Mouse (Mus musculus) neural tube, embryonic 13.5 days (tissue): ENCODE results near the gene Lrg1. TPM values are rescaled to one million over a fixed set of nuclear protein-coding genes. Genes with fewer than 3 reads are reported as not detected.

Experiments used
- ATAC-seq: fragments of 200-750 bp; cut with Nextera tagmentation; 2 replicates; pipeline ENCODE4 v1.8.0; 2017; ENCODE audit warnings: low read depth, mild to moderate bottlenecking, moderate TSS enrichment, moderate library complexity
- H3K27ac ChIP-seq: fragments of 300-500 bp; sonication (generic); replicated peaks from 2 replicates; pipeline ENCODE4 v1.5.1; 2015; ENCODE audit warnings: moderate library complexity, mild to moderate bottlenecking, inconsistent platforms
- H3K27me3 ChIP-seq: fragments of 300-500 bp; sonication (generic); 2 replicates; pipeline ENCODE4 v1.6.1; 2015; ENCODE audit warnings: mild to moderate bottlenecking, inconsistent platforms
- H3K36me3 ChIP-seq: fragments of 300-500 bp; sonication (generic); 2 replicates; pipeline ENCODE4 v1.6.1; 2015; ENCODE audit warnings: mild to moderate bottlenecking, inconsistent platforms
- H3K4me1 ChIP-seq: fragments of 300-500 bp; sonication (generic); replicated peaks from 2 replicates; pipeline ENCODE4 v1.6.1; 2015; ENCODE audit warnings: inconsistent platforms
- H3K4me2 ChIP-seq: fragments of 300-500 bp; sonication (generic); 2 replicates; pipeline ENCODE4 v1.6.1; 2015; ENCODE audit warnings: inconsistent platforms, mild to moderate bottlenecking, moderate library complexity
- H3K4me3 ChIP-seq: fragments of 300-500 bp; sonication (generic); 2 replicates; pipeline ENCODE4 v1.5.1; 2015; ENCODE audit warnings: mild to moderate bottlenecking, inconsistent platforms
- H3K9ac ChIP-seq: fragments of 300-500 bp; sonication (generic); 2 replicates; pipeline ENCODE4 v1.6.1; 2015; ENCODE audit warnings: moderate library complexity, mild to moderate bottlenecking, inconsistent platforms
- H3K9me3 ChIP-seq: fragments of 300-500 bp; sonication (generic); 2 replicates; pipeline ENCODE4 v1.6.1; 2016; ENCODE audit warnings: inconsistent platforms
- WGBS: fragments of 180-500 bp; shearing (Covaris S2); methylation state at CpG from one replicate; pipeline ENCODE4 v1.1.7; 2015; 5-methylcytosine and 5-hydroxymethylcytosine counted together
- polyA plus RNA-seq: library from polyadenylated mRNA; unstranded; fragments of >200 nt; fragmentation: Nextera tagmentation; extraction: Ambion mirVana; gene quantifications from 2 replicates; pipeline ENCODE4 v1.2.1, GENCODE M21; 2015

Lrg1 gene
- polyA plus RNA-seq, 1 experiment from 2014 or later = 0.22 TPM

DNA sequence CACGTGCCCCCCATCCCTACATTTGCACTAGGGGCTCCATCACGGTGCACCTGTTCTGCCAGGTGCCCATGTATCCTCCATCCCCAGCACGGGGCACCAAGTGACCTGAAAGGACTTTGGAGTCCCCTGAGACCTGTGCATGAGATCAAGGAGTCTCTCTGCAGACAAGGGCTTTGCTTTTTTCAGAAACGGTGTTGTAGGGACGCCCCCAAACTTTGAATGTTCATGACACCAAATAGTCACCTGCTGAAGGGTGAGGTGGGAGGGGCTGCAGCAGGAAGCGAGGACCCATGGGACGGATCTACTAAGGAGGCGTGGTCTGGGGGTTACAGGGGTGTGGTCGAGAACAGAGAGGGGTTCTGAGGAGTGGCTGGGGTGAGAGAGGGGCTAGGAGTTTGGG lies 26.5 kb upstream of the Lrg1 start:
- 19% methylated on average over 9 of the region's 9 CpGs for WGBS
- Histone ChIP-seq H3K9me3 (no peaks in the 10 kb centered on the region), H3K4me1 (peaks cover 15% of the 10 kb centered on the region), H3K9ac (peak overlapping the region; percentile 70), H3K4me3 (peak overlapping the region; percentile 35), H3K27ac (no peak overlapping the region), H3K27me3 (peaks cover 80% of the 10 kb centered on the region), H3K36me3 (no peaks in the 10 kb centered on the region), H3K4me2 (peak overlapping the region; percentile 67)
- ATAC-seq = 0 out of 2 replicates have a peak, but pooled peaks have one; percentile 15

- Histone ChIP-seq H3K27ac (no peak overlapping the region), H3K9me3 (no peaks in the 10 kb centered on the region), H3K27me3 (peaks cover 80% of the 10 kb centered on the region), H3K4me1 (peaks cover 19% of the 10 kb centered on the region), H3K4me2 (no peak overlapping the region), H3K36me3 (no peaks in the 10 kb centered on the region), H3K9ac (no peak overlapping the region), H3K4me3 (no peak overlapping the region)
- WGBS = 68% methylated on average over 12 of the region's 12 CpGs
- no peak for ATAC-seq
These were observed 25.6 kb upstream of the Lrg1 start for GRCm38 (mm10) chr17:56147420-56147819.

GRCm38 (mm10) chr17:56146131-56146530 lies 24.3 kb upstream of the Lrg1 start:
- H3K4me2 ChIP-seq = no peak overlapping the region
- peaks cover 80% of the 10 kb centered on the region for H3K27me3 ChIP-seq
- H3K36me3 ChIP-seq = no peaks in the 10 kb centered on the region
- no peak overlapping the region for H3K9ac ChIP-seq
- 13% methylated on average over 9 of the region's 9 CpGs for WGBS
- no peak for ATAC-seq
- H3K9me3 ChIP-seq = no peaks in the 10 kb centered on the region
- H3K4me3 ChIP-seq = no peak overlapping the region
- H3K4me1 ChIP-seq = peaks cover 32% of the 10 kb centered on the region
- H3K27ac ChIP-seq = no peak overlapping the region

DNA sequence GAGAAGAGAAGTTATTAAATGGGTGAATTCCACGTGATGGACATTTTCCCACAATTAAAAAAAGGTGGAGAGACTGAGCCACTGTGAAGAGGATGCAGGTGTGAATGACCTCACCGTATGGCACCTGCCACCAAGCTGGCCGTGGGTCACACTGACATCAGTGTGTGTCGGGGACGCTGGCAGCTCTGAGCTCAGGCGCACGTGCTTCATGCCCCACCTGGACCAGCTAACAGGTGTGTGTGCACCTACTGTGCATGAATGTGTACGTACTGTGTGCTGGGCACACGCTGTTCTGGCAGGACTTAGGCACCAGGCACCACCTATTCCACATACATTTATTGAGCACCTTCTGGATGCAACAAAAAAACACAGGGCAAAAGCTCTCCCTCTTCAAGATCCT lies 22.7 kb upstream of the Lrg1 start:
- no peak for ATAC-seq

GRCm38 (mm10) chr17:56141702-56142605 lies 20.2 kb upstream of the Lrg1 start:
- Histone ChIP-seq H3K4me3 (peak overlapping the region; percentile 46), H3K4me2 (peak overlapping the region; percentile 61), H3K27me3 (peaks cover 65% of the 10 kb centered on the region), H3K4me1 (peaks cover 53% of the 10 kb centered on the region), H3K36me3 (no peaks in the 10 kb centered on the region), H3K9ac (peak overlapping the region; percentile 69), H3K9me3 (no peaks in the 10 kb centered on the region), H3K27ac (0 out of 2 replicates have a peak overlapping the region, but pooled peaks have one; percentile 1)
- ATAC-seq = peak; percentile 60
- WGBS = under 1% methylated on average over 38 of the region's 47 CpGs

More for the DNA sequence above, 22.7 kb upstream of the Lrg1 start:
- Histone ChIP-seq H3K27me3 (peaks cover 73% of the 10 kb centered on the region), H3K4me1 (peaks cover 40% of the 10 kb centered on the region), H3K9ac (no peak overlapping the region), H3K4me3 (no peak overlapping the region), H3K9me3 (no peaks in the 10 kb centered on the region), H3K27ac (no peak overlapping the region), H3K36me3 (no peaks in the 10 kb centered on the region), H3K4me2 (no peak overlapping the region)
- WGBS = 72% methylated on average over 9 of the region's 9 CpGs

DNA sequence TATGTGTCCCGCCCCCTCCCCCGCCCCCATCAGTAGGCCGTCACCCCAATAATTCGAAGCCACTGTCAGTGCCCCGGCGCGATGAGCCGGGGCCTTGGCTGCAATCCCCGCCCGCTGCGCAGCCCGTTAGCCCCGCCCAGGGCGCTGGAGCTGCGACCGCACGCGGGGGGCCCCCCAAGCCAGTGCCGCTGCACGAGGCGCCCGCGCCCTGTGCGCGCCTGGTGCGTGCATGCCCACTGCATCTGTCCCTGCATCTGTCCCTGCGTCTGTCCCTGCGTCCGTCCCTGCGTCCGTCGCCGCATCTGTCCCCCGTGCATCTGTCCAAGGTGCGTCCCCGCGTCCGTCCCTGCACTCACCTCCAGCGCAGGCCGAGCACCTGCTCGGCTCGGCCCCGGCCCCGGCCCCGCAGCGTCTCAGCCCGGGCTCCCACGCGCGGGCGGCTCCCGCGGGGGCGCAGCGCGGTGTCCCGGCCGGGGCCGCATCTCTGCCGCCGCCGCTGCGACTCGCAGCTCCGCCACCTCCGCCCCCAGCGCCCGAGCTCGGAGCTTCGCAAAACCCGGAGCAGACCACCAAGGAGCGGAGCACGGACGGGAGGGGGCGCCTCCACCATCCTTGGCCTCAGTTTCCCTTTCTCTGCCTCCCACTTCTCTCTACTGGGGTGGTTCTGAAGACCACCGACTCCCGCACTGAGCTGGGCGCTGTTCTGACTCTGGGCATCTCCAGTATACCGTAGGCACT lies 18.2 kb upstream of the Lrg1 start, which contains the start of gene Sema6b:
Gene Sema6b (minus strand): TSS at position 486 of the 738 bp plus-strand sequence.
- Histone ChIP-seq H3K9ac (peak within 1 kb of the TSS; percentile 85), H3K27ac (peak within 1 kb of the TSS; percentile 78), H3K4me2 (peak within 1 kb of the TSS; percentile 76), H3K9me3 (no peaks in the 10 kb centered on the region), H3K27me3 (peaks cover 48% of the 10 kb centered on the region), H3K36me3 (no peaks in the 10 kb centered on the region), H3K4me3 (peak within 1 kb of the TSS; percentile 74), H3K4me1 (peaks cover 61% of the 10 kb centered on the region)
- peak; percentile 42 for ATAC-seq
- WGBS = under 1% methylated on average over 78 of the region's 79 CpGs

GRCm38 (mm10) chr17:56139355-56139754 lies 17.6 kb upstream of the Lrg1 start:
- Histone ChIP-seq H3K36me3 (no peaks in the 10 kb centered on the region), H3K9ac (peak overlapping the region; percentile 85), H3K9me3 (no peaks in the 10 kb centered on the region), H3K4me1 (peaks cover 66% of the 10 kb centered on the region), H3K4me3 (peak overlapping the region; percentile 74), H3K4me2 (peak overlapping the region; percentile 76), H3K27me3 (peaks cover 41% of the 10 kb centered on the region), H3K27ac (peak overlapping the region; percentile 78)
- ATAC-seq = peak; percentile 6
- 7% methylated on average over 21 of the region's 21 CpGs for WGBS

GRCm38 (mm10) chr17:56137839-56138613 lies 16.2 kb upstream of the Lrg1 start:
- H3K4me2 ChIP-seq = peak overlapping the region; percentile 76
- peaks cover 79% of the 10 kb centered on the region for H3K4me1 ChIP-seq
- ATAC-seq = no peak
- peaks cover 33% of the 10 kb centered on the region for H3K27me3 ChIP-seq
- no peak overlapping the region for H3K27ac ChIP-seq
- no peaks in the 10 kb centered on the region for H3K9me3 ChIP-seq
- WGBS = 13% methylated on average over 25 of the region's 25 CpGs
- no peaks in the 10 kb centered on the region for H3K36me3 ChIP-seq
- H3K9ac ChIP-seq = peak overlapping the region; percentile 85
- H3K4me3 ChIP-seq = peak overlapping the region; percentile 74

GRCm38 (mm10) chr17:56136558-56136957 lies 14.8 kb upstream of the Lrg1 start:
- ATAC-seq = no peak
- 83% methylated on average over 7 of the region's 7 CpGs for WGBS
- peaks cover 70% of the 10 kb centered on the region for H3K4me1 ChIP-seq
- H3K36me3 ChIP-seq = peaks cover 2% of the 10 kb centered on the region; the same call in 1 of the 2 replicates
- H3K9ac ChIP-seq = no peak overlapping the region
- no peaks in the 10 kb centered on the region for H3K9me3 ChIP-seq
- no peak overlapping the region for H3K27ac ChIP-seq
- H3K4me2 ChIP-seq = no peak overlapping the region
- peaks cover 28% of the 10 kb centered on the region for H3K27me3 ChIP-seq
- H3K4me3 ChIP-seq = no peak overlapping the region

- Histone ChIP-seq H3K4me1 (peaks cover 55% of the 10 kb centered on the region), H3K4me3 (peak overlapping the region; percentile 24), H3K27me3 (peaks cover 15% of the 10 kb centered on the region), H3K27ac (no peak overlapping the region), H3K36me3 (peaks cover 22% of the 10 kb centered on the region), H3K9me3 (no peaks in the 10 kb centered on the region), H3K4me2 (peak overlapping the region; percentile 50), H3K9ac (peak overlapping the region; percentile 13)
- ATAC-seq = no peak
- 2% methylated on average over 26 of the region's 27 CpGs for WGBS
These were observed 12.7 kb upstream of the Lrg1 start for GRCm38 (mm10) chr17:56134463-56134971.
